Mouse (Mus musculus): ENCODE data around the gene D3Ertd254e.

- TF ChIP-seq CTCF (conservative IDR thresholded peaks at IDR 0.05 in 1 of 2, IDR thresholded peaks at IDR 0.05 in 1 of 2; ENCODE audit: low read depth in 2 of 2, low read length in 2 of 2) (no peak), RAD21 (IDR thresholded peaks at IDR 0.05; ENCODE audit: low read depth, low read length) (no peak), SIN3A (IDR thresholded peaks at IDR 0.05; ENCODE audit: low read length) (no peak), POLR2A (IDR thresholded peaks at IDR 0.05; ENCODE audit: low read depth, low read length) (no peak)
Measured at GRCm38 (mm10) chr3:36170670-36171210, 19.9 kb downstream of the D3Ertd254e start.

Data from CH12.LX (cell line).